Mouse (Mus musculus): ENCODE measurements around the gene Btbd9.

DNA sequence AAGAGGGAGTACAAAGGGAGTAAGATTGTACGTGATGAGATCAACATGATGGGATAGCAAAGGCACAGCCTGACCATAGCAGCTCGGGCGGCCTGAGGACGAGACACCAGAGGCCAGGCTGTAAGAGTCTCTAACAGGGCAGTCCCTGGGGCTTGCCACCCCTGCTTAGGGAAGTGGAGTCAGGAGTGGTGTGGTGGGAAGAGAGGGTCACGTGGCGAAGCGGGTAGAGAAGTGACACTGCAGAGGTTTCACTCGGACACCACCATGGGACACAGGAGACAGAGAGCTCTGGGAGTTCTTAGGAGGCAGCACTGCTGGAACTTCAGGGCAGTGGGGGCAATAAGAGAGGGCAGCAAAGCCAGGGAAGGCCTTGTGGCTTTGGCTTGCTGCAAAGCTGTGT lies 278.9 kb downstream of the Btbd9 start:
- TF ChIP-seq POLR2A (IDR thresholded peaks at IDR 0.05; ENCODE audit: borderline replicate concordance, control insufficient read depth, low read depth, low read length) (no peak), CTCF (IDR thresholded peaks at IDR 0.05; ENCODE audit: control insufficient read depth, insufficient read depth, low read length) (no peak)
